Mouse (Mus musculus): ENCODE measurements around the gene Map3k12. TPM values are rescaled to one million over a fixed set of nuclear protein-coding genes. Genes with fewer than 3 reads are reported as not detected.

The Map3k12 gene
- total RNA-seq, 2 experiments from 2014 or later, result 93.0 to 95.6 TPM

Other genes with a start within 250 kb of the Map3k12 start
- not detected for gene Gm9918, start 246.5 kb downstream of the Map3k12 start, total RNA-seq (2021)
- 10 to 100 TPM; 35.7 to 36.0 TPM for gene Mfsd5, start 237.6 kb downstream of the Map3k12 start, total RNA-seq (2021)
- 1 to 10 TPM; 2.0 to 2.9 TPM for gene Espl1, start 220.8 kb downstream of the Map3k12 start, total RNA-seq (2021)
- gene Pfdn5, start 190.9 kb downstream of the Map3k12 start, total RNA-seq (2021), result 100 to 1,000 TPM; 344 to 355 TPM
- 10 to 100 TPM; 48.0 to 53.3 TPM for gene Myg1, start 185.4 kb downstream of the Map3k12 start, total RNA-seq (2021)
- 10 to 100 TPM; 20.2 to 30.8 TPM for gene Aaas, start 166.3 kb downstream of the Map3k12 start, total RNA-seq (2021)
- under 1 TPM; 0.26 to 0.39 TPM for gene Sp7, start 149.9 kb downstream of the Map3k12 start, total RNA-seq (2021)
- gene Sp1, start 110.9 kb downstream of the Map3k12 start, total RNA-seq (2021), result 10 to 100 TPM; 23.1 to 26.4 TPM
- under 1 TPM in 1 of 2 experiments, not detected in 1; 0.81 TPM for gene Amhr2, start 71.7 kb downstream of the Map3k12 start, total RNA-seq (2021)
- gene Prr13, start 58.0 kb downstream of the Map3k12 start, total RNA-seq (2021), result 10 to 100 TPM; 19.1 to 21.6 TPM
- 100 to 1,000 TPM; 457 to 465 TPM for gene Pcbp2, start 46.5 kb downstream of the Map3k12 start, total RNA-seq (2021)
- not detected for gene Gm10337, start 13.3 kb downstream of the Map3k12 start, total RNA-seq (2021)
- gene Tarbp2, start 1.1 kb upstream of the Map3k12 start, total RNA-seq (2021), result 10 to 100 TPM; 40.8 to 42.5 TPM
- 1 to 10 TPM; 3.4 to 4.2 TPM for gene Npff, start 7.9 kb upstream of the Map3k12 start, total RNA-seq (2021)
- 1 to 10 TPM in 1 of 2 experiments, not detected in 1; 1.2 TPM for gene Gm28047, start 108.0 kb upstream of the Map3k12 start, total RNA-seq (2021)
- 10 to 100 TPM; 26.7 to 34.4 TPM for gene Atf7, start 108.4 kb upstream of the Map3k12 start, total RNA-seq (2021)
- 1 to 10 TPM; 9.7 to 9.8 TPM for gene Atp5g2, start 155.3 kb upstream of the Map3k12 start, total RNA-seq (2021)
- 10 to 100 TPM; 44.3 to 46.7 TPM for gene Calcoco1, start 205.1 kb upstream of the Map3k12 start, total RNA-seq (2021)

Data from left cerebral cortex, postnatal 10 days (tissue).